Comparison of ENCODE assay signal across 22 mouse cellular contexts in the genomic region with DNA sequence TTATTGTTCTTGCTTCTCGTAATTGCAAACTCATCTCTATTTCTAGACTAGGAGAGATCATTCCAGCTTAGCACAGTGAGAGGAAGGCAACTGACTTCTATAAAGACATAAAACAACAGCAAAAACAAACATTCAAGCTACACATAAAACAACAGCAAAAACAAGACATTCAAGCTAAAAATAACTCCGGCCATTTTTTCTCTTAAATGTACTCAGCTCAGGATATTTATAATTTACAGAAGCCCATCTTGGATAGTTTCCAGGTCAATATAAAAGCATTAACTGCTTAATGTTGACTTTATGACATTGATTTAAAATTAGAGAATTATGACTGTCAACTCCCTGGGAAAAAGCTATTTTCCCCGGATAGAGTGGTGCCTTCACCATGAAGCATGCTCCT.
DNase-seq lines count a peak whose midpoint lies in the region; ATAC-seq and TF ChIP-seq lines count a peak whose summit lies in the region.
"Had no signal": no experiment of that assay in that cellular context is flagged by ENCODE, and none has a peak within 500 bp of the region (broad histone marks: within the 10 kb centered on the region; RNA-seq: fewer than 3 reads in every experiment).

No protein-coding gene starts in this region.

- DNase-seq in kidney, adult 11 months = no peak
- peak; percentile 57 for DNase-seq in lung, embryonic 14.5 days
- DNase-seq in lung, postnatal 4 days = no peak
- DNase-seq in lung, postnatal 0 days (ENCODE audit: low spot score) = peak; percentile 4
- DNase-seq in lung, postnatal 14 days = no peak
- DNase-seq: adrenal gland, adult 2 months; adrenal gland, postnatal 10 days; adrenal gland, postnatal 25 days; cerebellum, adult 11 months; cerebellum, adult 18-20 months; cerebellum, adult 8-10 months; cerebellum, adult 9-11 months; cerebellum, postnatal 14 days; cerebellum, postnatal 36 days; embryo, embryonic 11 days had no signal

- 30% methylated on average over 3 of the region's 3 CpGs for WGBS in kidney, embryonic 16.5 days
- WGBS in lung, embryonic 14.5 days = 49% methylated on average over 3 of the region's 3 CpGs
- 48% methylated on average over 3 of the region's 3 CpGs for WGBS in lung, postnatal 0 days

- H3K27ac ChIP-seq in kidney, embryonic 16.5 days (ENCODE audit: low read length) = peak overlapping the region; percentile 64
- H3K27ac ChIP-seq in lung, embryonic 14.5 days (ENCODE audit: low read depth) = no peak overlapping the region
- no peak overlapping the region for H3K27ac ChIP-seq in lung, postnatal 0 days (ENCODE audit: low read length)
- H3K27ac ChIP-seq: embryonic facial prominence, embryonic 13.5 days; embryonic facial prominence, embryonic 15.5 days; forebrain, embryonic 10.5 days; forebrain, embryonic 12.5 days had no signal

- TF ChIP-seq EP300 in lung, postnatal 0 days (IDR thresholded peaks at IDR 0.05) = no peak

- no peaks in the 10 kb centered on the region for H3K27me3 ChIP-seq in kidney, embryonic 16.5 days (ENCODE audit: insufficient read depth, low read length)
- H3K27me3 ChIP-seq in lung, embryonic 14.5 days (ENCODE audit: insufficient read depth, low read length) = no peaks in the 10 kb centered on the region
- no peaks in the 10 kb centered on the region for H3K27me3 ChIP-seq in lung, postnatal 0 days (replicated peaks; ENCODE audit: insufficient read depth, low read length)
- H3K27me3 ChIP-seq: embryonic facial prominence, embryonic 13.5 days; embryonic facial prominence, embryonic 15.5 days; forebrain, embryonic 12.5 days had no signal

- no peak for TF ChIP-seq CTCF in lung, embryonic 14.5 days (IDR thresholded peaks at IDR 0.05; ENCODE audit: low read depth)
- no peak for TF ChIP-seq CTCF in lung, postnatal 0 days (IDR thresholded peaks at IDR 0.05)

- no peak for ATAC-seq in kidney, embryonic 16.5 days (ENCODE audit: low FRiP score, low TSS enrichment)
- ATAC-seq in lung, embryonic 14.5 days (ENCODE audit: insufficient read depth) = no peak
- no peak for ATAC-seq in lung, postnatal 0 days
- ATAC-seq: forebrain, embryonic 14.5 days had no signal

- no peak overlapping the region for H3K9ac ChIP-seq in kidney, embryonic 16.5 days (replicated peaks; ENCODE audit: low read length)
- no peak overlapping the region for H3K9ac ChIP-seq in lung, embryonic 14.5 days
- no peak overlapping the region for H3K9ac ChIP-seq in lung, postnatal 0 days (replicated peaks; ENCODE audit: low read depth)
- H3K9ac ChIP-seq: embryonic facial prominence, embryonic 13.5 days; embryonic facial prominence, embryonic 15.5 days; forebrain, embryonic 12.5 days had no signal

- H3K4me2 ChIP-seq in kidney, embryonic 16.5 days (replicated peaks; ENCODE audit: low read depth, low read length) = no peak overlapping the region
- H3K4me2 ChIP-seq in lung, embryonic 14.5 days = no peak overlapping the region
- H3K4me2 ChIP-seq in lung, postnatal 0 days (replicated peaks; ENCODE audit: low read depth, low read length) = no peak overlapping the region
- H3K4me2 ChIP-seq: embryonic facial prominence, embryonic 13.5 days; embryonic facial prominence, embryonic 15.5 days; forebrain, embryonic 12.5 days had no signal

- H3K4me3 ChIP-seq in kidney, embryonic 16.5 days (ENCODE audit: low read length) = no peak overlapping the region
- no peak overlapping the region for H3K4me3 ChIP-seq in lung, embryonic 14.5 days (ENCODE audit: low read depth, low read length)
- H3K4me3 ChIP-seq in lung, postnatal 0 days (ENCODE audit: low read depth, low read length) = no peak overlapping the region
- H3K4me3 ChIP-seq: embryonic facial prominence, embryonic 13.5 days; embryonic facial prominence, embryonic 15.5 days; erythroblast, embryonic 14.5 days; forebrain, embryonic 10.5 days; forebrain, embryonic 12.5 days had no signal

- peaks cover 22% of the 10 kb centered on the region for H3K4me1 ChIP-seq in kidney, embryonic 16.5 days (ENCODE audit: insufficient read depth, low read length)
- H3K4me1 ChIP-seq in lung, embryonic 14.5 days (ENCODE audit: insufficient read depth) = peaks cover 9% of the 10 kb centered on the region
- 0 out of 2 replicates have a peak, but pooled peaks cover 4% of the 10 kb centered on the region for H3K4me1 ChIP-seq in lung, postnatal 0 days (ENCODE audit: insufficient read depth, low read depth, low read length)
- H3K4me1 ChIP-seq: forebrain, embryonic 10.5 days; forebrain, embryonic 12.5 days had no signal

- H3K9me3 ChIP-seq in kidney, embryonic 16.5 days (ENCODE audit: low read length) = no peaks in the 10 kb centered on the region
- no peaks in the 10 kb centered on the region for H3K9me3 ChIP-seq in lung, embryonic 14.5 days (ENCODE audit: low read depth, low read length)
- no peaks in the 10 kb centered on the region for H3K9me3 ChIP-seq in lung, postnatal 0 days (ENCODE audit: low read length)
- H3K9me3 ChIP-seq: embryonic facial prominence, embryonic 13.5 days; embryonic facial prominence, embryonic 15.5 days; forebrain, embryonic 10.5 days; forebrain, embryonic 12.5 days had no signal

- H3K36me3 ChIP-seq in kidney, embryonic 16.5 days (ENCODE audit: insufficient read depth, low read length) = no peaks in the 10 kb centered on the region
- no peaks in the 10 kb centered on the region for H3K36me3 ChIP-seq in lung, embryonic 14.5 days (ENCODE audit: insufficient read depth)
- no peaks in the 10 kb centered on the region for H3K36me3 ChIP-seq in lung, postnatal 0 days (ENCODE audit: insufficient read depth, low read length)
- H3K36me3 ChIP-seq: embryonic facial prominence, embryonic 13.5 days; embryonic facial prominence, embryonic 15.5 days; forebrain, embryonic 10.5 days; forebrain, embryonic 12.5 days had no signal

Comparison
In these comparisons a context has a peak if more than half of its experiments do, and no peak if none do; other contexts are left out.
1. DNase-seq: peak in lung, embryonic 14.5 days (single experiment) and lung, postnatal 0 days (single experiment); none in kidney, adult 11 months (single experiment), lung, postnatal 4 days (0 of 2) and lung, postnatal 14 days (single experiment).